34 mouse cellular contexts compared by ENCODE assay signal in genomic region chr15:98958901-98959420, GRCm38 (mm10). TPM values are rescaled to one million over a fixed set of nuclear protein-coding genes. Genes with fewer than 3 reads are reported as not detected.
DNase-seq lines count a peak whose midpoint lies in the region; ATAC-seq and TF ChIP-seq lines count a peak whose summit lies in the region.
"Had no signal": no experiment of that assay in that cellular context is flagged by ENCODE, and none has a peak within 500 bp of the region (broad histone marks: within the 10 kb centered on the region; RNA-seq: fewer than 3 reads in every experiment).

No protein-coding gene starts in this region.

- no peaks in the 10 kb centered on the region for H3K36me3 ChIP-seq in myocyte (ENCODE audit: control insufficient read depth, insufficient read depth)
- no peaks in the 10 kb centered on the region for H3K36me3 ChIP-seq in forebrain, embryonic 11.5 days (ENCODE audit: control insufficient read depth, insufficient read depth, low read length)
- H3K36me3 ChIP-seq: forebrain, embryonic 10.5 days; G1E; heart, embryonic 12.5 days; heart, embryonic 15.5 days had no signal

- no peaks in the 10 kb centered on the region for H3K79me2 ChIP-seq in myocyte (ENCODE audit: control insufficient read depth, insufficient read depth)

- 0 out of 2 replicates have a peak, but pooled peaks have one; percentile 3 for TF ChIP-seq CTCF in layer of hippocampus, adult 2 months (conservative IDR thresholded peaks at IDR 0.05)

- no peak overlapping the region for H3K4me3 ChIP-seq in layer of hippocampus, adult 2 months
- H3K4me3 ChIP-seq in myocyte = no peak overlapping the region
- no peak overlapping the region for H3K4me3 ChIP-seq in forebrain, embryonic 11.5 days (ENCODE audit: low read depth, low read length)
- H3K4me3 ChIP-seq: forebrain, embryonic 10.5 days; gastrocnemius, adult 2 months; heart, embryonic 12.5 days; heart, embryonic 15.5 days had no signal

- TF ChIP-seq POLR2A in myocyte (IDR thresholded peaks at IDR 0.05; ENCODE audit: insufficient read length, low read depth) = no peak

- intact Hi-C loops in heart, postnatal 14 days (cut with DNase I) = no loop called here

- 90% methylated on average over 4 of the region's 4 CpGs for WGBS in forebrain, embryonic 11.5 days

- no peaks in the 10 kb centered on the region for H3K27me3 ChIP-seq in myocyte (ENCODE audit: control insufficient read depth, insufficient read depth, insufficient read length)
- no peaks in the 10 kb centered on the region for H3K27me3 ChIP-seq in forebrain, embryonic 11.5 days (ENCODE audit: control insufficient read depth, insufficient read depth, low read length)
- H3K27me3 ChIP-seq: heart, embryonic 12.5 days; heart, embryonic 15.5 days had no signal

- H3K4me1 ChIP-seq in forebrain, embryonic 11.5 days (replicated peaks; ENCODE audit: control insufficient read depth, insufficient read depth, low read length) = 0 out of 2 replicates have a peak, but pooled peaks cover 2% of the 10 kb centered on the region

- no peak overlapping the region for H3ac ChIP-seq in myocyte (ENCODE audit: control insufficient read depth, insufficient read length)

- peak overlapping the region; percentile 20 for H3K4me2 ChIP-seq in myocyte (ENCODE audit: low read depth)
- no peak overlapping the region for H3K4me2 ChIP-seq in forebrain, embryonic 11.5 days (ENCODE audit: low read depth, low read length, severe bottlenecking)
- H3K4me2 ChIP-seq: heart, embryonic 12.5 days; heart, embryonic 15.5 days; hindbrain, embryonic 14.5 days had no signal

- peaks cover 2% of the 10 kb centered on the region; the same call in 1 of the 2 replicates for H3K9me3 ChIP-seq in forebrain, embryonic 11.5 days (ENCODE audit: control insufficient read depth, low read length)
- H3K9me3 ChIP-seq: G1E; heart, embryonic 12.5 days; heart, embryonic 15.5 days had no signal

- peak; percentile 54 for ATAC-seq in granulocyte monocyte progenitor cell, adult 5-6 weeks (replicated peaks; ENCODE audit: poor library complexity, severe bottlenecking)
- ATAC-seq in forebrain, embryonic 11.5 days (replicated peaks; ENCODE audit: low FRiP score) = no peak
- ATAC-seq: activated CD4-positive, CD25-positive, alpha-beta regulatory T cell, adult 4 months; forebrain, embryonic 14.5 days; forebrain, postnatal 0 days; hindbrain, postnatal 0 days; intestine, postnatal 0 days had no signal

- no peak overlapping the region for H3K27ac ChIP-seq in layer of hippocampus, adult 2 months
- no peak overlapping the region for H3K27ac ChIP-seq in forebrain, embryonic 11.5 days (ENCODE audit: low read depth, low read length)
- H3K27ac ChIP-seq: forebrain, embryonic 10.5 days; gastrocnemius, adult 2 months; heart, embryonic 15.5 days; hindbrain, embryonic 14.5 days; hindbrain, postnatal 0 days had no signal

- DNase-seq in layer of hippocampus, adult 2 months (ENCODE audit: low spot score in 2 of 2) = no peak
- no peak for DNase-seq in layer of hippocampus, adult 9-10 months (ENCODE audit: low spot score)
- DNase-seq in NIH3T3 (ENCODE audit: low read depth) = peak; percentile 60
- no peak for DNase-seq in forebrain, embryonic 11.5 days (ENCODE audit: low spot score)
- DNase-seq in heart, postnatal 14 days = no peak
- DNase-seq in kidney, adult 9 months = no peak
- DNase-seq: adrenal gland, postnatal 10 days; adrenal gland, postnatal 36 days; cerebellum, adult 18-20 months; cerebellum, adult 9-10 months; cerebellum, postnatal 25 days; forebrain, postnatal 0 days; gastrocnemius, adult 2 months; gastrocnemius, postnatal 14 days; heart, adult 18-20 months; heart, postnatal 10 days; heart, postnatal 4 days had no signal

- no peak overlapping the region for H3K9ac ChIP-seq in forebrain, embryonic 11.5 days (ENCODE audit: low read length)
- H3K9ac ChIP-seq: forebrain, postnatal 0 days; heart, embryonic 12.5 days; heart, embryonic 15.5 days; hindbrain, embryonic 14.5 days had no signal

TF ChIP-seq in myocyte, 11 proteins besides CTCF, POLR2A, EP300 and RAD21:
- no peak for TF ChIP-seq USF1 (IDR thresholded peaks at IDR 0.05; ENCODE audit: low read depth)
- no peak for TF ChIP-seq TCF3 (IDR thresholded peaks at IDR 0.05; ENCODE audit: insufficient read length, low read depth)
- no peak for TF ChIP-seq POLR2AphosphoS2 (IDR thresholded peaks at IDR 0.05; ENCODE audit: insufficient read length, low read depth)
- TF ChIP-seq REST (IDR thresholded peaks at IDR 0.05; ENCODE audit: insufficient read depth, insufficient read length) = no peak
- no peak for TF ChIP-seq E2F4 (IDR thresholded peaks at IDR 0.05; ENCODE audit: insufficient read depth)
- TF ChIP-seq MYOG (IDR thresholded peaks at IDR 0.05; ENCODE audit: control insufficient read depth in 1 of 3, insufficient read depth in 1 of 3, insufficient read length in 2 of 3, low read depth in 2 of 3) = no peak
- TF ChIP-seq MAX (IDR thresholded peaks at IDR 0.05; ENCODE audit: low read depth) = no peak
- no peak for TF ChIP-seq TCF12 (IDR thresholded peaks at IDR 0.05; ENCODE audit: insufficient read depth, poor library complexity, severe bottlenecking)
- no peak for TF ChIP-seq SRF (IDR thresholded peaks at IDR 0.05; ENCODE audit: control insufficient read depth, insufficient read length, low read depth)
TF ChIP-seq in myocyte: peak in this region for 0.

RNA-seq across cellular contexts. Expression of gene Tuba1a, which starts 5.5 kb away (rescaled TPM):
- total RNA-seq in layer of hippocampus, adult 2 months (2021) = 100 to 1,000 TPM; 768 to 781 TPM
- 21.3 and 34.8 TPM in 2 replicates for total RNA-seq in granulocyte monocyte progenitor cell, adult 5-6 weeks (2014; fragmentation: Nextera tagmentation)
- total RNA-seq in granulocyte monocyte progenitor cell, adult 5-6 weeks (2017) = 19.6 and 24.6 TPM in 2 replicates
- polyA plus RNA-seq in myocyte (2012; fragmentation: generic; extraction: Trizol) = 3,074 TPM
- polyA plus RNA-seq in forebrain, embryonic 11.5 days (2014; fragmentation: Nextera tagmentation; extraction: Ambion mirVana) = 5,083 and 5,852 TPM in 2 replicates
- 100 to 1,000 TPM; 116 to 154 TPM for total RNA-seq in heart, postnatal 14 days (2021)

RNA-seq across cellular contexts. Expression of gene Gm49450, which starts 5.6 kb away (rescaled TPM):
- not detected for total RNA-seq in layer of hippocampus, adult 2 months (2021)
- not detected in 2 replicates for total RNA-seq in granulocyte monocyte progenitor cell, adult 5-6 weeks (2014; fragmentation: Nextera tagmentation)
- not detected in 2 replicates for total RNA-seq in granulocyte monocyte progenitor cell, adult 5-6 weeks (2017)
- polyA plus RNA-seq in myocyte (2012; fragmentation: generic; extraction: Trizol) = 0.84 TPM
- polyA plus RNA-seq in forebrain, embryonic 11.5 days (2014; fragmentation: Nextera tagmentation; extraction: Ambion mirVana) = not detected in 2 replicates
- not detected for total RNA-seq in heart, postnatal 14 days (2021)
- total RNA-seq: adrenal gland, adult 18-20 months; adrenal gland, postnatal 10 days; adrenal gland, postnatal 36 days; G1E; gastrocnemius, adult 2 months; gastrocnemius, postnatal 14 days; gastrocnemius, postnatal 4 days; heart, adult 18-20 months; heart, postnatal 10 days; heart, postnatal 4 days had no signal
- polyA plus RNA-seq: activated CD4-positive, CD25-positive, alpha-beta regulatory T cell, adult 4 months; embryonic facial prominence, embryonic 11.5 days; embryonic facial prominence, embryonic 14.5 days; forebrain, embryonic 10.5 days; forebrain, embryonic 14.5 days; forebrain, postnatal 0 days; G1E; heart, embryonic 12.5 days; heart, embryonic 15.5 days; hindbrain, embryonic 11.5 days; hindbrain, embryonic 14.5 days; hindbrain, postnatal 0 days; intestine, embryonic 14.5 days; intestine, postnatal 0 days had no signal

RNA-seq across cellular contexts. Expression of gene Tuba1b, which starts 24.6 kb away (rescaled TPM):
- 100 to 1,000 TPM; 466 to 491 TPM for total RNA-seq in layer of hippocampus, adult 2 months (2021)
- total RNA-seq in granulocyte monocyte progenitor cell, adult 5-6 weeks (2014; fragmentation: Nextera tagmentation) = 2,030 and 2,397 TPM in 2 replicates
- total RNA-seq in granulocyte monocyte progenitor cell, adult 5-6 weeks (2017) = 964 and 1,039 TPM in 2 replicates
- 2,204 TPM for polyA plus RNA-seq in myocyte (2012; fragmentation: generic; extraction: Trizol)
- 2,366 and 2,605 TPM in 2 replicates for polyA plus RNA-seq in forebrain, embryonic 11.5 days (2014; fragmentation: Nextera tagmentation; extraction: Ambion mirVana)
- 100 to 1,000 TPM; 164 to 218 TPM for total RNA-seq in heart, postnatal 14 days (2021)

RNA-seq across cellular contexts. Expression of gene Lmbr1l, which starts 40.9 kb away (rescaled TPM):
- total RNA-seq in layer of hippocampus, adult 2 months (2021) = 10 to 100 TPM; 17.0 to 20.6 TPM
- total RNA-seq in granulocyte monocyte progenitor cell, adult 5-6 weeks (2014; fragmentation: Nextera tagmentation) = 3.5 and 8.5 TPM in 2 replicates
- 7.7 and 11.9 TPM in 2 replicates for total RNA-seq in granulocyte monocyte progenitor cell, adult 5-6 weeks (2017)
- 33.4 TPM for polyA plus RNA-seq in myocyte (2012; fragmentation: generic; extraction: Trizol)
- polyA plus RNA-seq in forebrain, embryonic 11.5 days (2014; fragmentation: Nextera tagmentation; extraction: Ambion mirVana) = 8.7 and 9.4 TPM in 2 replicates
- 10 to 100 TPM; 13.6 to 13.7 TPM for total RNA-seq in heart, postnatal 14 days (2021)

Comparison
In these comparisons a context has a peak if more than half of its experiments do, and no peak if none do; other contexts are left out.
1. RNA of gene Tuba1a, which starts 5.5 kb away (total RNA-seq): 768 to 781 TPM in layer of hippocampus, adult 2 months; 116 to 154 TPM in heart, postnatal 14 days and 19.6 to 34.8 TPM in granulocyte monocyte progenitor cell, adult 5-6 weeks; every median in the first group is over 4 times any median in the second.